Mouse (Mus musculus): ENCODE measurements at regions not wholly inside any gene's neighbourhood (a gene's known extent, or its start where the extent isn't known, plus 50 kb on each side); places are given as distances from the start of the nearest gene placed in this dataset.

DNA sequence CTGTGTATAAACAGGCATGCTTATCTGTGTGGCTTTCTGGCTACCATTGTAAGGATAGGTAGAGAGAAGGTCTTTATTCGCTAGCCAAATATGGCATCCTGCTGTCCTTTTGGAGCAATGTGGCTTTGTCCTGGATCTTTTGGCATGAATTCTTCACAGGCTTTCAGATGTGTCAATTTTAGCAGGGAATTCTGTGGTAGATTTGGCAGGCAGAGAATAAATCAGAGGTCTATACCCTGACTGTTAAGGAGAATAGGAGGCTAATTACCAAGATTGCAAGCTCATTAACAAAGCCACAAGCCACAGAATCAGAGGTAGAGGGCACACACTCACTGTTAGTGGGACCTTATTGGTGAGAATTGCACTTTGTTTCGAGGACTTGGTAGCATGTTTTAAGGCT lies 217.2 kb upstream of the Camk1g start:
- TF ChIP-seq CTCF (IDR thresholded peaks at IDR 0.05; ENCODE audit: control insufficient read depth, insufficient read depth, low read length) (no peak), POLR2A (IDR thresholded peaks at IDR 0.05; ENCODE audit: borderline replicate concordance, control insufficient read depth, low read depth, low read length) (no peak)
